8 mouse cellular contexts compared by ENCODE assay signal in genomic region chr2:52955090-52955489, GRCm38 (mm10).
A peak's percentile ranks its signal among the peaks of the same experiment; 100 is the strongest.
DNase-seq lines count a peak whose midpoint lies in the region; ATAC-seq and TF ChIP-seq lines count a peak whose summit lies in the region.

No protein-coding gene starts in this region.

- peaks cover 21% of the 10 kb centered on the region for H3K4me1 ChIP-seq in midbrain, embryonic 14.5 days (ENCODE audit: control insufficient read depth, insufficient read depth, low read length)
- peaks cover 35% of the 10 kb centered on the region for H3K4me1 ChIP-seq in midbrain, embryonic 13.5 days (replicated peaks)
- H3K4me1 ChIP-seq in heart, postnatal 0 days (ENCODE audit: control insufficient read depth, insufficient read depth): peaks cover 16% of the 10 kb centered on the region; the same call in 1 of the 2 replicates
- H3K4me1 ChIP-seq in midbrain, embryonic 15.5 days: peaks cover 29% of the 10 kb centered on the region

- no peak overlapping the region for H3K27ac ChIP-seq in midbrain, embryonic 14.5 days (replicated peaks; ENCODE audit: low read depth, low read length)
- H3K27ac ChIP-seq in midbrain, embryonic 13.5 days: no peak overlapping the region
- no peak overlapping the region for H3K27ac ChIP-seq in heart, postnatal 0 days (ENCODE audit: low read depth)
- no peak overlapping the region for H3K27ac ChIP-seq in midbrain, embryonic 15.5 days

- H3K9ac ChIP-seq in midbrain, embryonic 14.5 days (replicated peaks; ENCODE audit: low read length): no peak overlapping the region
- H3K9ac ChIP-seq in midbrain, embryonic 13.5 days (replicated peaks): no peak overlapping the region
- no peak overlapping the region for H3K9ac ChIP-seq in heart, postnatal 0 days (replicated peaks; ENCODE audit: low read depth, low read length)
- no peak overlapping the region for H3K9ac ChIP-seq in midbrain, embryonic 15.5 days

- no peaks in the 10 kb centered on the region for H3K9me3 ChIP-seq in midbrain, embryonic 14.5 days (ENCODE audit: control insufficient read depth, low read length)
- H3K9me3 ChIP-seq in midbrain, embryonic 13.5 days: no peaks in the 10 kb centered on the region
- H3K9me3 ChIP-seq in heart, postnatal 0 days (replicated peaks; ENCODE audit: control insufficient read depth, low read length): no peaks in the 10 kb centered on the region; the same call in 1 of the 2 replicates
- no peaks in the 10 kb centered on the region for H3K9me3 ChIP-seq in midbrain, embryonic 15.5 days

- no peak overlapping the region for H3K4me2 ChIP-seq in midbrain, embryonic 14.5 days (ENCODE audit: low read length)
- no peak overlapping the region for H3K4me2 ChIP-seq in midbrain, embryonic 13.5 days (replicated peaks)
- H3K4me2 ChIP-seq in heart, postnatal 0 days (ENCODE audit: low read depth, low read length): no peak overlapping the region
- H3K4me2 ChIP-seq in midbrain, embryonic 15.5 days: no peak overlapping the region

- ATAC-seq in midbrain, embryonic 14.5 days (ENCODE audit: low FRiP score, low TSS enrichment): no peak
- no peak for ATAC-seq in midbrain, embryonic 13.5 days
- ATAC-seq in heart, postnatal 0 days (ENCODE audit: insufficient read depth, low read depth): peak; percentile 79
- ATAC-seq in midbrain, embryonic 15.5 days (replicated peaks): no peak

- DNase-seq in midbrain, embryonic 14.5 days: peak; percentile 15
- DNase-seq in c-Kit-positive CD71-negative TER-119-negative erythroid progenitor cells, embryonic 14.5 days (ENCODE audit: low read depth): peak; percentile 75
- DNase-seq in heart, postnatal 0 days (ENCODE audit: low spot score): no peak
- DNase-seq in layer of hippocampus, adult 9-10 months (ENCODE audit: low spot score): peak; percentile 86
- peak; percentile 84 for DNase-seq in lung, postnatal 10 days
- peak; percentile 60 to 71 for DNase-seq in spleen, postnatal 4 days (ENCODE audit: low spot score in 2 of 2)

- no peak for TF ChIP-seq EP300 in heart, postnatal 0 days (IDR thresholded peaks at IDR 0.05; ENCODE audit: low read depth)

- H3K36me3 ChIP-seq in midbrain, embryonic 14.5 days (ENCODE audit: control insufficient read depth, insufficient read depth, low read length): no peaks in the 10 kb centered on the region
- no peaks in the 10 kb centered on the region for H3K36me3 ChIP-seq in midbrain, embryonic 13.5 days
- no peaks in the 10 kb centered on the region for H3K36me3 ChIP-seq in heart, postnatal 0 days (replicated peaks; ENCODE audit: control insufficient read depth, insufficient read depth, low read length)
- no peaks in the 10 kb centered on the region for H3K36me3 ChIP-seq in midbrain, embryonic 15.5 days (replicated peaks)

- H3K4me3 ChIP-seq in midbrain, embryonic 14.5 days (replicated peaks; ENCODE audit: low read depth, low read length): no peak overlapping the region
- no peak overlapping the region for H3K4me3 ChIP-seq in midbrain, embryonic 13.5 days (replicated peaks)
- no peak overlapping the region for H3K4me3 ChIP-seq in heart, postnatal 0 days (ENCODE audit: low read depth, low read length)
- no peak overlapping the region for H3K4me3 ChIP-seq in midbrain, embryonic 15.5 days

- H3K27me3 ChIP-seq in midbrain, embryonic 14.5 days (ENCODE audit: control insufficient read depth, insufficient read depth, low read length): no peaks in the 10 kb centered on the region
- H3K27me3 ChIP-seq in midbrain, embryonic 13.5 days: no peaks in the 10 kb centered on the region
- no peaks in the 10 kb centered on the region for H3K27me3 ChIP-seq in heart, postnatal 0 days (ENCODE audit: control insufficient read depth, insufficient read depth, low read length)
- H3K27me3 ChIP-seq in midbrain, embryonic 15.5 days (replicated peaks): no peaks in the 10 kb centered on the region

- WGBS in midbrain, embryonic 14.5 days: 82% methylated on average over 8 of the region's 8 CpGs
- WGBS in midbrain, embryonic 13.5 days: 78% methylated on average over 8 of the region's 8 CpGs
- 58% methylated on average over 8 of the region's 8 CpGs for WGBS in heart, postnatal 0 days
- 74% methylated on average over 8 of the region's 8 CpGs for WGBS in midbrain, embryonic 15.5 days

- TF ChIP-seq CTCF in heart, postnatal 0 days (IDR thresholded peaks at IDR 0.05; ENCODE audit: low read depth): no peak
